Mouse (Mus musculus): ENCODE results near the gene Hbq1b. TPM values are rescaled to one million over a fixed set of nuclear protein-coding genes. Genes with fewer than 3 reads are reported as not detected.

Gene Hbq1b
- polyA plus RNA-seq (2012; rRNA removed; ENCODE audit: low replicate concordance) = not detected in 2 replicates

GRCm38 (mm10) chr11:32286695-32287492 is at the start of gene Hbq1b:
TSS of gene Hbq1b (plus strand) at chr11:32286965.

DNA sequence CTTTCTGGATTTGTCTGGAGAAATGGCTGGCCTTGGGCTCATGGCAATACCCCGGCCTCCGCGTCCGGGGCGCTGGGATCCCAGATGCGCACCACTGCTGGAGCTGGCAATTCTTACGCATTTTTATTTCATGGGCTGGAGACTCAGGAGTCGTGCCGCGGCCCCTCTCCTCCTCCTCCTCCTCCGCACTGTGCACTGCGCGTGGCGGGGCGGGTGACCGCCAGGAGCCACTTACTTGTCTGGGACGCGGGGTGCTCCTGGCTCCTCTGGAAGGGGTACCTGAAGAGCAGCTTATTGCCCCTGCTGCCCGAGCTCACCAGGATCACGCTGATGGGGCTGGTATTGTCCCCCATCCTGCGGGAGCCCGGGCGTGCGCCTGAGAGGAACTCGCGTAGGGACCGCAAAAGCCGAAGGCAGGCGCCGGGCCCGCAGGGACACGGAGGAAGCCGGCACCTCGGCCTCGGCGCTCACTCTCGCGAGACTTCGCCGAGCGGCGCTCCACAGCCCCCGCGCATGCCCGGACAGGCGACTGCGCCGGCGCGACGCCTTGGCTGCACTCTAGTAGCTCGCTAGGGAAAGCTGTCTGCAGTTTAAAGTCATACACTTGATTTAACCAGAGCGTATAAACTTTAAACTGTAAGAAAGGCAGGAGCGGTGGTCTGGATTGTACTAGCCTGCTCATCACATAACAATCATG is 19.4 kb upstream of the Hbq1b start, which contains the start of gene Nprl3:
TSS of gene Nprl3 (minus strand) at position 520 of the 697 bp plus-strand sequence.

DNA sequence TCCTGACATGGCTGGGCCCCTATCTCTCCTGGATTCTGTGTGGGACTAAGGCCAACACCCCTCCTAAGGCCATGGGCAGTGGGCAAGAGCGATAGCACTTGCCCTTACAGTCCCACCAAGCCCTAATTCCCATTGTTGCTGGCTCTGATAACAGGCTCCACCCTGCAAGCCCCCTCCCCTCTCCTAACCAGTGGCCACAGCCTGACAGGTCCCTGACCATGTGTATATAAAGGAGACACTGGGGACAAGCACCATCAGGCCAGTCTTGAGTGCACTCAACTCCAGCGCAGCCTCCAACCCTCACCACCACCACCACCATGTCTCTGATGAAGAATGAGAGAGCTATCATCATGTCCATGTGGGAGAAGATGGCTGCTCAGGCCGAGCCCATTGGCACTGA is 10.4 kb upstream of the Hbq1b start, which contains the start of gene Hba-x:
TSS of gene Hba-x (plus strand) at position 54 of the 400 bp plus-strand sequence.

DNA sequence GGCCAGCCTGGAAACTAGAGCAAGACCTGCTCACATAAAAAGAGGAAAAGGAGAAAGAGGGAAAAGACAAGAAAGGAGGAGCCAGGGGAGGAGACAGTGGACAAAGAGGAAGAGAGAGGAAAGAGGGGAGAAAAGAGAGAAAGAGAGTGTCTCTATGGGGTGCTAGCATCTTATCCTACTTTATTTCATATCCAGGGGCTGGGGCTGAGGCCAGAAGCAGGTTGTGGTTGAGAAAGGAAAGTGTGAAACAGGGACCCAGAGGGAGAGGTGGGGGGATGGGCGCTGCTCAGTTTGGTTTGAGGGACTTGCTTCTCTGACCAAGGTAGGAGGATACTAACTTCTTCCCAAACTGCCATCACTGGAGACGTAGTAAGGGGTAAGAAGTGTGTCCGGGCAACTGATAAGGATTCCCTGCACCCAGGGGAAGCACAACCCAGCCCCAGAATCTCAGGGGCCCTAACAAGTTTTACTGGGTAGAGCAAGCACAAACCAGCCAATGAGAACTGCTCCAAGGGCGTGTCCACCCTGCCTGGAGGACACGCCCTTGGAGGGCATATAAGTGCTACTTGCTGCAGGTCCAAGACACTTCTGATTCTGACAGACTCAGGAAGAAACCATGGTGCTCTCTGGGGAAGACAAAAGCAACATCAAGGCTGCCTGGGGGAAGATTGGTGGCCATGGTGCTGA is 3.5 kb upstream of the Hbq1b start, which contains the start of gene Hba-a1:
TSS of gene Hba-a1 (plus strand) at position 421 of the 687 bp plus-strand sequence.

GRCm38 (mm10) chr11:32296203-32296602 is 9.4 kb downstream of the Hbq1b start, which contains the start of gene Hba-a2:
TSS of gene Hba-a2 (plus strand) at chr11:32296489.

GRCm38 (mm10) chr11:32299865-32300264 is 13.1 kb downstream of the Hbq1b start, which contains the start of gene Hbq1a:
TSS of gene Hbq1a (plus strand) at chr11:32300069.

Other genes starting within 250 kb of the Hbq1b start
- 0.57 and 0.71 TPM in 2 replicates for gene Il9r, start 86.7 kb upstream of the Hbq1b start, polyA plus RNA-seq (2012; rRNA removed; ENCODE audit: low replicate concordance)
- 12.3 and 15.8 TPM in 2 replicates for gene Snrnp25, start 81.5 kb upstream of the Hbq1b start, polyA plus RNA-seq (2012; rRNA removed; ENCODE audit: low replicate concordance)
- 50.3 and 79.0 TPM in 2 replicates for gene Rhbdf1, start 64.7 kb upstream of the Hbq1b start, polyA plus RNA-seq (2012; rRNA removed; ENCODE audit: low replicate concordance)
- 7.1 and 7.6 TPM in 2 replicates for gene Mpg, start 60.5 kb upstream of the Hbq1b start, polyA plus RNA-seq (2012; rRNA removed; ENCODE audit: low replicate concordance)
- 40.1 and 54.2 TPM in 2 replicates for gene Nprl3, start 19.3 kb upstream of the Hbq1b start, polyA plus RNA-seq (2012; rRNA removed; ENCODE audit: low replicate concordance)
- not detected in 2 replicates for gene Hba-x, start 10.6 kb upstream of the Hbq1b start, polyA plus RNA-seq (2012; rRNA removed; ENCODE audit: low replicate concordance)
- 672 and 2,221 TPM in 2 replicates for gene Hba-a1, start 3.5 kb upstream of the Hbq1b start, polyA plus RNA-seq (2012; rRNA removed; ENCODE audit: low replicate concordance)
- gene Hba-a2, start 9.5 kb downstream of the Hbq1b start, polyA plus RNA-seq (2012; rRNA removed; ENCODE audit: low replicate concordance) = 448 and 2,655 TPM in 2 replicates
- 0.28 TPM in 1 of 2 replicates, not detected in the other for gene Hbq1a, start 13.1 kb downstream of the Hbq1b start, polyA plus RNA-seq (2012; rRNA removed; ENCODE audit: low replicate concordance)
- gene Sh3pxd2b, start 60.9 kb downstream of the Hbq1b start, polyA plus RNA-seq (2012; rRNA removed; ENCODE audit: low replicate concordance) = 1.2 and 2.0 TPM in 2 replicates
- 0.84 and 0.90 TPM in 2 replicates for gene Ubtd2, start 168.4 kb downstream of the Hbq1b start, polyA plus RNA-seq (2012; rRNA removed; ENCODE audit: low replicate concordance)
- gene Efcab9, start 245.1 kb downstream of the Hbq1b start, polyA plus RNA-seq (2012; rRNA removed; ENCODE audit: low replicate concordance) = not detected in 2 replicates
- 5.7 and 30.0 TPM in 2 replicates for gene Stk10, start 246.3 kb downstream of the Hbq1b start, polyA plus RNA-seq (2012; rRNA removed; ENCODE audit: low replicate concordance)

All from duodenum, adult 2 months (tissue).